Mouse (Mus musculus) liver, embryonic 14.5 days (tissue): ENCODE results near the gene Samd1.
"Not testable (repeated sequence)": the region's sequence is repeated elsewhere in the genome, so short reads cannot be mapped to it uniquely, and the experiment has no call there.

ENCODE experiments used
- CTCF ChIP-seq: IDR thresholded peaks from 2 replicates; pipeline ENCODE4 v1.5.1; 2016; ENCODE audit warnings: antibody characterized with exemption, low read depth, control low read depth
- EP300 ChIP-seq: IDR thresholded peaks from 2 replicates; pipeline ENCODE4 v1.6.1; 2016; ENCODE audit warnings: antibody characterized with exemption, low read depth

GRCm38 (mm10) chr8:84005502-84005901 lies 8.0 kb downstream of the Samd1 start:
- TF ChIP-seq CTCF, EP300: not testable (repeated sequence)
